Mouse (Mus musculus): ENCODE data around the gene Arhgap24.
"Not testable (repeated sequence)": the region's sequence is repeated elsewhere in the genome, so short reads cannot be mapped to it uniquely, and the experiment has no call there.

Gene Arhgap24

GRCm38 (mm10) chr5:102892226-102892625 lies 411.0 kb downstream of the Arhgap24 start:
- DNase-seq (ENCODE audit: low spot score) = no peak

- no peak for DNase-seq (ENCODE audit: low spot score)
Measured at GRCm38 (mm10) chr5:102898301-102898700, 417.1 kb downstream of the Arhgap24 start.

GRCm38 (mm10) chr5:102899680-102900215 lies 418.6 kb downstream of the Arhgap24 start:
- DNase-seq (ENCODE audit: low spot score) = no peak

GRCm38 (mm10) chr5:102901176-102901575 lies 420.0 kb downstream of the Arhgap24 start:
- DNase-seq (ENCODE audit: low spot score) = no peak

- DNase-seq (ENCODE audit: low spot score) = no peak
Measured at GRCm38 (mm10) chr5:102903487-102903886, 422.3 kb downstream of the Arhgap24 start.

GRCm38 (mm10) chr5:102904066-102904465 lies 422.9 kb downstream of the Arhgap24 start:
- DNase-seq (ENCODE audit: low spot score) = no peak

- DNase-seq (ENCODE audit: low spot score) = no peak
Measured at GRCm38 (mm10) chr5:102905441-102906211, 424.4 kb downstream of the Arhgap24 start.

- no peak for DNase-seq (ENCODE audit: low spot score)
Measured at GRCm38 (mm10) chr5:102920199-102920598, 439.0 kb downstream of the Arhgap24 start.

- DNase-seq (ENCODE audit: low spot score) = no peak
Measured at GRCm38 (mm10) chr5:102926786-102927185, 445.6 kb downstream of the Arhgap24 start.

- no peak for DNase-seq (ENCODE audit: low spot score)
Measured at GRCm38 (mm10) chr5:102930161-102930560, 449.0 kb downstream of the Arhgap24 start.

- DNase-seq (ENCODE audit: low spot score) = not testable (repeated sequence)
Measured at GRCm38 (mm10) chr5:102943864-102944630, 462.9 kb downstream of the Arhgap24 start.

- no peak for DNase-seq (ENCODE audit: low spot score)
Measured at GRCm38 (mm10) chr5:102946625-102947024, 465.4 kb downstream of the Arhgap24 start.

- DNase-seq (ENCODE audit: low spot score) = no peak
Measured at GRCm38 (mm10) chr5:102947061-102947711, 466.0 kb downstream of the Arhgap24 start.

All from MN1 (cell line).